Comparison of ENCODE assay signal across 1 mouse cellular context in genomic region chr10:63338914-63339643, GRCm38 (mm10).
TF ChIP-seq lines count a peak whose summit lies in the region.

No protein-coding gene starts in this region.

TF ChIP-seq in MEL, 35 proteins besides CTCF, POLR2A, EP300 and RAD21 (continued from another document):
- TF ChIP-seq SMC3 (IDR thresholded peaks at IDR 0.05; ENCODE audit: low read depth, low read length) (no peak), POLR2AphosphoS2 (IDR thresholded peaks at IDR 0.05; ENCODE audit: low read length) (peak; percentile 66; the same call in 1 of the 2 replicates), MAFK (IDR thresholded peaks at IDR 0.05; ENCODE audit: borderline replicate concordance, low read depth, low read length) (no peak), GABPA (IDR thresholded peaks at IDR 0.05; ENCODE audit: low read depth, low read length) (no peak), MAX (IDR thresholded peaks at IDR 0.05; ENCODE audit: low read length) (peak; percentile 71), GATA1 (IDR thresholded peaks at IDR 0.05; ENCODE audit: low read depth, low read length) (no peak), ZKSCAN1 (IDR thresholded peaks at IDR 0.05; ENCODE audit: low read depth, low read length) (no peak), TAL1 (IDR thresholded peaks at IDR 0.05; ENCODE audit: low read length) (no peak), TCF12 (IDR thresholded peaks at IDR 0.05; ENCODE audit: low read depth, low read length) (peak; percentile 22; the same call in 1 of the 2 replicates), MYC (IDR thresholded peaks at IDR 0.05; ENCODE audit: low read depth, low read length) (no peak), HCFC1 (IDR thresholded peaks at IDR 0.05; ENCODE audit: low read depth, low read length) (0 out of 2 replicates have a peak, but pooled peaks have one; percentile 46)
